Mouse (Mus musculus): ENCODE measurements around the gene Rangrf.
"Not testable (repeated sequence)": the region's sequence is repeated elsewhere in the genome, so short reads cannot be mapped to it uniquely, and the experiment has no call there.

Rangrf gene

GRCm38 (mm10) chr11:68979320-68979733, 4.3 kb upstream of the Rangrf start:
- in situ Hi-C loops (cut with MboI, MseI) = no loop called here

DNA sequence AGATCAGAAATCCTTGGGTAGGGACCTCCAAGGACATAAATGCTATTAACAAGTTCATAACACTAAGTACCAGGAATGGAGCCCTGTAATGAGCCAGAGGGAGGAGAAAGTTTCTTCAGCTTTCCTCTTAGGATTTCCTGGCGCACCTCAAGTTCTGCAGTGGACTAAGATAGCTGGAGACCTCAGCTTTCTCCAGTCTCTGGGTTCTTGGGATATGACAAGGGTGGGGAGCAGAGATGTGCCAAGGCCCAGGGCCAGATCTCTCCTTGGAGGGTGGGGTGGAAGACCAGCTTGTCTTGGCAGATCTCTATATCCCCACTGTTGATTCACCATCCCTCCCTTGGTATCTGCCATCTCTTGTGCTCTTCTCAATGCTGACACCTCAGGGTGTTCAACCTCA, 616 bp upstream of the Rangrf start:
- in situ Hi-C loops (cut with MboI, MseI) = no loop called here

DNA sequence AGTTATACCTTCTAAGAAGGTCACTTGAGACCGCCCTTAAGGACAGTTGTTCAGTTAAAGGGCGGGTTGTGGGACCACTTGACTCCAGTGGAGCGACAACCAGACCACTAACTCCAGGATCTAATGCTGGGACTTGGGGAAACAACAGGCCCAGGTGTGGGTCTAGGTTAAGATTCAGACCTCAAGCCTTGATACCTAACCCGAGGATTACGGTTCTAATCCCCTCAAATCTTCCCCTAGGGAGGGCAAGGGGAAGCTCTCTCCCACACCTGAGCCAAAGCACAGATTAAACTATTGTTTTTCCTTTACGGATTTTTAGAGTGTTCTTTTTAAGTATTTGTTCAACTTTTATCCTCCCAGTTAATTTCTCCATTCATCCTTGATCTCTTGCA, 930 bp downstream of the Rangrf start:
- in situ Hi-C loops (cut with MboI, MseI) = no loop called here

DNA sequence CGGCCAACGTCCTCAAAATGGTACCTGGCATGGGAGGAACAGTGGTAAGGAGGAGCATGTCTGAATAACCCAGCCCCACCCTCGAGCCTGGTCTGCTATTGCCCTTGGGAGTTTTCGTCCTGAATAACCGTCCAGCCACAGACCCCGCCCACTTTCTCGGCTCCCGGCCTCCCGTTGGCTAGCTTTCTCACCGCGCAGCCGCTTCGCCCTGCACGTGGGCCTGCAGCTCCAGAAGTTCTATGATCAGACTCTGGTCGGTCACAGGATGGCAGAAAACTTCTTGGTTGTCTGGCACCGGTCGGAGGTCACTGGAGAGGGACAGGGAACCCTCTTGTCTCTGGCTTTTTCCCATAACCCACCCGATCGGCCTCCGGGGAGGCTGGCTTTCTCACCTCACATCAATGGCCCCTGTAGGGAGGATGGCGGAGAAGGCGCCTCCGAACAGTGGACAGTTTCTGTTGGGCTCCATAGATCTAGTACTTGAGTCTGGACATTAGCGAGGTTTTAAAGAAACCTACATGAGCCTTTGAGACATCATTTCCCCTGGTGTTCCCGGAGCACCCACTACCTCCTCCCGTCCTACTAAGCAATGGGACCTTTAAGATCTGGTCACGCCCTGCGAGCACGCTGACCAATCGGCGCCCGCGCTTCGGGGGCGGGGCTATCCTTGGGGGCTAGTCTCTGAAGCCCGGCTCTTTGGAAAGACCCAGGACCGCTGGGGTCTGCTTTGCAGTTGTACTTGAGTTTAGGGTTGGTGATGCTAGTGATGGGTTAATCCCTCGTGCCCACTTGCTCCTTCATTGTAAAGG, 1.5 kb downstream of the Rangrf start:
- in situ Hi-C loops (cut with MboI, MseI) = not testable (repeated sequence)

- in situ Hi-C loops (cut with MboI, MseI) = no loop called here
Measured at GRCm38 (mm10) chr11:68970232-68970631, 4.8 kb downstream of the Rangrf start.

- in situ Hi-C loops (cut with MboI, MseI) = no loop called here
Measured at GRCm38 (mm10) chr11:68968752-68969151, 6.2 kb downstream of the Rangrf start.

- in situ Hi-C loops (cut with MboI, MseI) = no loop called here
Measured at GRCm38 (mm10) chr11:68967337-68968282, 7.4 kb downstream of the Rangrf start, which contains the start of gene Slc25a35. Gene Slc25a35, plus strand, starts transcription at chr11:68968131.

DNA sequence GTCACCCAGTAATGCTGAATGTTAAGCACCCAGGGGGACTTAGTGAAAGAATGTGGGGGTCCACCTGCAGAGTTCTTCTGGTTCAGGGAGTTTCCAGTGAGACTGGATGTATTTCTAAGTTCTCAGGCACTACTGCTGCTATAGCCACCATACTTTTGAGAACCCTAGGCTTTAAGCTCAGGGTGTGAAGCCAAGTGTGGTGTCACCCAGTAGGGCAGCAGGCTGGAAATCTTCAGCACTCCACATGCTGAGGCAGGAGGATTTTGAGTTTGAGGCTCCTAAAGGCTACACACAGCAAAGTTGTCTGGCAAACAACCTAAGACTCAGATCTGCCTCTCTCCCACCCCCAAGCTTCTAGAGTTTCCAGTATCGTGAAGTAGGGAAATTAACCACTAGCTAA, 8.4 kb downstream of the Rangrf start:
- in situ Hi-C loops (cut with MboI, MseI) = no loop called here

DNA sequence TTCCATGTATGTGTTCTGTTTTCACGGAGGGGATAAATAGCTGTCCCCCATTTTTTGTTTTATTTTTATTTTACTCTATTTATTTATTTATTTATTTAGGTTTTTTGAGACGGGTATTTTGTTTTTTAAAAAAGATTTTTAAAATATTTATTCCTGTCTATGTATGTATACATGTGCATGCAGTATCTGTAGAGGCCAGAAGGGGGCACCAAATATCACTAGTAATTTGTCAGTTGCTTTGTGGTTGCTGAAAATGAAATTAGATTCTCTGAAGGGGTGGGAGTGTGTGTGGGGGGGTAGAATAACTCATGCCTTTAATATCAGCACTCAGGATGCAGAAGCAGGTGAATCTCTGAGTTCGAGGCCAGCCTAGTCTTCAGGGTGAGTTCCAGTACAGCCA, 9.1 kb downstream of the Rangrf start:
- in situ Hi-C loops (cut with MboI, MseI) = no loop called here

- in situ Hi-C loops (cut with MboI, MseI) = no loop called here
Measured at GRCm38 (mm10) chr11:68965050-68965449, 9.9 kb downstream of the Rangrf start.

DNA sequence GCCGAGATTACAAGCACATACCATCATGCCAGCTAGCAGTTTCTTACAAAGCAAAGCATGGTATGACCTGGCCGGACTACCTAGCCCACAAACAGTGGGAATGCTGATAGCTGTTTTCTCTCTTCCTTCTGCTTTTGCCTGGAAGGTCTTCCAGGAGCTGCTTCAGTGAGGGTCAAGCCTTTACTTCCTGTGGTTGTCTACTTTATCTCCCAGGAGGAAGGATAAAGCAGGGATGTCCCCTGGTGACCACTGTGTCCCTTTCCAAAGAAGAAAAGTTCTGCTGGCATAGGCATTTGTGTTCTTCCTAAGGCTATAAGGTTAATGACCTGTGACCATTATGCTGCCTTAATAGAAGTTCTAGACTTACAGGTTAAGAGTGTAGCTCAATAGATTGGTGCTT, 11.6 kb downstream of the Rangrf start:
- in situ Hi-C loops (cut with MboI, MseI) = no loop called here

GRCm38 (mm10) chr11:68962159-68962558, 12.8 kb downstream of the Rangrf start:
- in situ Hi-C loops (cut with MboI, MseI) = not testable (repeated sequence)

- in situ Hi-C loops (cut with MboI, MseI) = no loop called here
Measured at GRCm38 (mm10) chr11:68961596-68961995, 13.4 kb downstream of the Rangrf start.

DNA sequence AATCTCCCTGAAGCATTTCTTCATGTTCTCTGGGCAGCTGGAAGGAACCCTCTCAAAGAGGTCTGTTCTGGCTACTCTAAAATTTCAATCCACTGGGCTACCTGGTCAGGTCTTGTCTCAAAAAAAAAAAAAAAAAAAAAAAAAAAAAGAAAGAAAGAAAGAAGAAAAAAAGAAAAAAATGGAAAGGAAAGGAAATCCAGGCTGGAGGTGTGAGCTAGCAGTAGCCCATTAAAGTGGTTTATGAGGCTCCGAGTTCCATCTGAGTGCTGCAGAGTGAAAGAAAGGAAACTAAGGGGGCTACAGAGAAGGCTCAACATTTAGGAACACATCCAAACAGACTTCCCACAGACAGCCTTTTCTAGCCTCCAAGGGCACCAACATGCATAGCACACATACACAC, 17.0 kb downstream of the Rangrf start:
- in situ Hi-C loops (cut with MboI, MseI) = loop anchor here (10.0 kb wide), 1 partner anchor 913 kb away; no protein-coding TSS in a partner anchor

DNA sequence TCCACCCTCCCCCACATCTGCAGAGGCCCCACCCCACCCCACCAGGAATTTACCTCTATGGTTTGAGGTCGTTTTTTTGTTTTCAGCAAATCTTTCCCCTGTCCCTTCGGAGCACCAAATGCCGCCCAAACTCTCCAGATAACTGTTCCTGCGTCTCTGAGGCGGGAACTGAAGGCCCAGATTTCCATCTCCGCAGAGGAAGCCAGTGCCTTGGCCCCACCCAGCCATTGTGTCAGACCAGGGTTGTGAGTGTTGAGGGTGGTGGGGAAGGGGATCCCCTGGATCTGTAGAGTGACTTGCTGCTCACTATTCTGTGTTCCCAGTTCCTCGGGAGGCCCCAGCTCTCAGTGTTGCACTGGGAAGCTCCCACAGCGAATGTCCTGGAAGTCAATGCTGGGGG, 17.7 kb downstream of the Rangrf start, which contains the start of gene Arhgef15:
Arhgef15 (minus strand) TSS at position 173 of the 400 bp plus-strand sequence.
- in situ Hi-C loops (cut with MboI, MseI) = loop anchor here (10.0 kb wide), 1 partner anchor 913 kb away; no protein-coding TSS in a partner anchor

- in situ Hi-C loops (cut with MboI, MseI) = loop anchor here (10.0 kb wide), 1 partner anchor 912 kb away; no protein-coding TSS in a partner anchor
Measured at GRCm38 (mm10) chr11:68956697-68957096, 18.3 kb downstream of the Rangrf start.

GRCm38 (mm10) chr11:68956107-68956506, 18.9 kb downstream of the Rangrf start:
- in situ Hi-C loops (cut with MboI, MseI) = loop anchor here (10.0 kb wide), 1 partner anchor 911 kb away; no protein-coding TSS in a partner anchor

DNA sequence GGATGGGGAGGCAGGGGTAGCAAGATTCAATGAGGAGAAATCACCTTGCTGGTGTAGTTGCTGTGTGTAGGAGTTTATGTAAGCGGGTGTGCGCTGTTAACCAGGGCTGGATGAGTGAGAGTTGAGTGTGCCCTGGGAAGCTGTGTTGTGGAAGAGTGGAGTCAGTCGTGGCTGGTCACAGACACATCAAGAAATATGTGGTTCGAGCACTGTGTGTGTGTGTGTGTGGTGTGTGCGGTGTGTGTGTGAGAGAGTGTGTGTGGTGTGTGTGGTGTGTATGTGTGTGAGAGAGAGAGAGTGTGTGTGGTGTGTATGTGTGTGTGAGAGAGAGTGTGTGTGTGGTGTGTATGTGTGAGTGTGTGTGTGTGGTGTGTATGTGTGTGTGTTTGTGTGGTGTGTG, 19.5 kb downstream of the Rangrf start:
- in situ Hi-C loops (cut with MboI, MseI) = loop anchor here (10.0 kb wide), 1 partner anchor 911 kb away; no protein-coding TSS in a partner anchor

GRCm38 (mm10) chr11:68954408-68954807, 20.6 kb downstream of the Rangrf start:
- in situ Hi-C loops (cut with MboI, MseI) = loop anchor here (5.0 to 10.0 kb wide), 2 partner anchors 42 to 910 kb away; no protein-coding TSS in a partner anchor

DNA sequence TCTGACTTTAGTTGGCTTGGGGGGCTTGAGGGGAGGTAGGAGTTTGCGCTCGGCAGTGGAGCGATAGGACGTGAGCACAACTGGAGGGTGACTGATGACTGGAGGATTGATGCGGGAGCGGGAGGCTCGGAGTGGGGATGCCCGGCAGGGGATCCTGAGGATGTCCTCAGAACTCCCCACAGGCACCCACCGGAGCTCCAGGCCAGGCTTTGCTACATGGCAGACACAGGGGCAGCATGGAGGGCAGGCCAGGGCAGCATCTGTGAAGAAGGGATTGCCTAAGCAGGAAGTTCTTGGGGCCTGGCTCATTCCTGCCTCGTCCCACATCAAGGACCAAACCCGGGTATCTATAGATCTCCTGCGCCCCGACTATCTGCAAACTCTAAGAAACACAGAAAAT, 21.1 kb downstream of the Rangrf start:
- in situ Hi-C loops (cut with MboI, MseI) = loop anchor here (5.0 to 10.0 kb wide), 2 partner anchors 42 to 909 kb away; no protein-coding TSS in a partner anchor

DNA sequence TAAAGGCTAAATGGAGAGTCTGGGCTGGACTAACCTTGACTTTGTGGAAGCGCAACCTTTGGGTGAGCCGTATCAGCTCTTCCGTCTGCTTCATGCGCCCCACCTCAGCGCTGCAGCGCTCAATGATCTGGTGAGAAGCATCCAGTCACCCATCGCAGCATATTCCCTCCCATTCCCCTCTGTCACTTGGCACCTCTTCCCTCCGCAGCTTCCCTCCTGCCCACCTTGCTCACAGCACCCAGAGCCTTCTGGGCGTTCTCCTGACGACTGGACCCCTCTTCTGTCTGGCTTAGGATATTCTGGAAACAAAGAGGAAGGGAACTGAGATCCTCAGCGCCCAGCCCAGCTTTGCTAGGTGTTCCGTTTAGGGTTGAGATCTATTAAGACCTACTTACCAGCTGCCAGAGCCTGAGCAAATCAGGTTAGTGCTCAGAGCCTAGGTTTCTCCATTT, 27.4 kb downstream of the Rangrf start:
- in situ Hi-C loops (cut with MboI, MseI) = no loop called here
